Mouse (Mus musculus): ENCODE results near the gene Mlst8.

- TF ChIP-seq POLR2A (IDR thresholded peaks at IDR 0.05; ENCODE audit: borderline replicate concordance, low read depth, low read length) (no peak), CTCF (IDR thresholded peaks at IDR 0.05; ENCODE audit: low read depth, low read length) (no peak)
Observed at GRCm38 (mm10) chr17:24490399-24490798, 11.5 kb upstream of the Mlst8 start.
